Mouse (Mus musculus) MEL (cell line): ENCODE results near the gene BC037034.

ENCODE experiments used
- CTCF ChIP-seq, 3 experiments: IDR thresholded peaks in 2 of 3; conservative IDR thresholded peaks in 1 of 3; 2 replicates each; pipeline ENCODE4 v1.5.1; 2011 to 2012; ENCODE audit warnings: low read length in 3 of 3, low read depth in 2 of 3, mild to moderate bottlenecking in 2 of 3, improper control_type of control experiment in 1 of 3, inconsistent platforms in 1 of 3, mixed read lengths in 1 of 3, moderate library complexity in 1 of 3; ENCODE audit not compliant: control insufficient read depth in 1 of 3, insufficient read depth in 1 of 3, poor library complexity in 1 of 3, severe bottlenecking in 1 of 3
- E2F4 ChIP-seq: IDR thresholded peaks from 2 replicates; pipeline ENCODE4 v1.6.1; 2011; ENCODE audit warnings: low read depth, low read length, improper control_type of control experiment, borderline replicate concordance
- EP300 ChIP-seq, 2 experiments: IDR thresholded peaks; 2 replicates each; pipeline ENCODE4 v1.6.1; 2011; ENCODE audit warnings: improper control_type of control experiment in 2 of 2, low read length in 2 of 2, low read depth in 1 of 2, mild to moderate bottlenecking in 1 of 2
- GATA1 ChIP-seq: IDR thresholded peaks from 2 replicates; pipeline ENCODE4 v1.6.1; 2011; ENCODE audit warnings: low read depth, low read length, improper control_type of control experiment
- HCFC1 ChIP-seq: IDR thresholded peaks from 2 replicates; pipeline ENCODE4 v1.6.1; 2012; ENCODE audit warnings: low read depth, mild to moderate bottlenecking, inconsistent platforms, low read length, improper control_type of control experiment, moderate library complexity
- MAFK ChIP-seq: IDR thresholded peaks from 2 replicates; pipeline ENCODE4 v1.6.1; 2011; ENCODE audit warnings: low read depth, mild to moderate bottlenecking, low read length, improper control_type of control experiment, borderline replicate concordance
- MAX ChIP-seq: IDR thresholded peaks from 2 replicates; pipeline ENCODE4 v1.6.1; 2011; ENCODE audit warnings: low read length, improper control_type of control experiment
- MEF2A ChIP-seq: IDR thresholded peaks from 2 replicates; pipeline ENCODE4 v1.6.1; 2014; ENCODE audit warnings: low read depth, mild to moderate bottlenecking, inconsistent platforms, low read length, improper control_type of control experiment; ENCODE audit not compliant: poor library complexity, insufficient replicate concordance, severe bottlenecking; ENCODE audit errors: extremely low read depth
- POLR2A ChIP-seq, 2 experiments: IDR thresholded peaks; 2 replicates each; pipeline ENCODE4 v1.6.1; 2011 to 2012; ENCODE audit warnings: low read length in 2 of 2, mild to moderate bottlenecking in 2 of 2, control low read depth in 1 of 2, improper control_type of control experiment in 1 of 2, low read depth in 1 of 2, moderate library complexity in 1 of 2; ENCODE audit not compliant: control insufficient read depth in 1 of 2, insufficient read depth in 1 of 2, poor library complexity in 1 of 2
- TBP ChIP-seq: IDR thresholded peaks from 2 replicates; pipeline ENCODE4 v1.8.0; 2011; ENCODE audit warnings: low read depth, low read length, improper control_type of control experiment
- USF2 ChIP-seq, 2 experiments: IDR thresholded peaks; 2 replicates each; pipeline ENCODE4 v1.6.1; 2011 to 2012; ENCODE audit warnings: improper control_type of control experiment in 2 of 2, low read length in 2 of 2, borderline replicate concordance in 1 of 2, inconsistent platforms in 1 of 2, low read depth in 1 of 2, mild to moderate bottlenecking in 1 of 2; ENCODE audit not compliant: insufficient read depth in 1 of 2
- ZC3H11A ChIP-seq: IDR thresholded peaks from 2 replicates; pipeline ENCODE4 v1.6.1; 2012; ENCODE audit warnings: low read depth, mild to moderate bottlenecking, inconsistent platforms, low read length, improper control_type of control experiment
- ZNF384 ChIP-seq: IDR thresholded peaks from 2 replicates; pipeline ENCODE4 v1.6.1; 2012; ENCODE audit warnings: low read depth, mild to moderate bottlenecking, inconsistent platforms, low read length, improper control_type of control experiment

DNA sequence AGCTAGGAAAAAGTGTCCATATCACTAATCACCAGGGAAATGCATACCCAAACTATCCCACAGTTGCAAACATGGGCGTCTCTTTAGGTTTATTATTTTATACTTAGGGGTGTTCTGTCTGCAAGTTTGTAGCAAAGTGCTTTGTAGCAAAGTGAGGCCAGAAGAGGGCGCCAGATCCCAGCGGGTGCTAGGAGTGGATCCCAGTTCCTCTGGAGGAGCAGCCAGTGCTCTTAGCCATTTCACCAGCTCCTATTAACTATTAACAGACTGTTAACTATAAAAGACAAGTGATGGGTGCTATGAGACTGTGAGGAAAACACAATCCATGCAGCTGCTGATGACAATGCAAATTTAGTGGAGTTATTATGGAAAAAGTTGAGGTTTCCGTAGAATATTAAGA, 41.7 kb downstream of the BC037034 start:
- TF ChIP-seq MAFK = no peak
- no peak for TF ChIP-seq E2F4
- TF ChIP-seq CTCF (IDR thresholded peaks at IDR 0.05 in 2 of 3, conservative IDR thresholded peaks at IDR 0.05 in 1 of 3; ENCODE audit: control insufficient read depth in 1 of 3, insufficient read depth in 1 of 3, low read depth in 2 of 3, low read length in 3 of 3, poor library complexity in 1 of 3, severe bottlenecking in 1 of 3) = peak; percentile 96 to 99 (median 97)
- TF ChIP-seq GATA1 = no peak
- TF ChIP-seq MEF2A = no peak
- peak; percentile 96 for TF ChIP-seq ZC3H11A
- peak; percentile 40; the same call in 1 of the 2 replicates for TF ChIP-seq TBP
- no peak for TF ChIP-seq EP300 (IDR thresholded peaks at IDR 0.05; ENCODE audit: low read depth in 1 of 2, low read length in 2 of 2)
- TF ChIP-seq POLR2A (IDR thresholded peaks at IDR 0.05; ENCODE audit: control insufficient read depth in 1 of 2, insufficient read depth in 1 of 2, low read depth in 1 of 2, low read length in 2 of 2, poor library complexity in 1 of 2) = no peak
- TF ChIP-seq MAX = no peak
- no peak for TF ChIP-seq USF2 (IDR thresholded peaks at IDR 0.05; ENCODE audit: borderline replicate concordance in 1 of 2, insufficient read depth in 1 of 2, low read depth in 1 of 2, low read length in 2 of 2)
- 0 out of 2 replicates have a peak, but pooled peaks have one; percentile 26 for TF ChIP-seq HCFC1
- no peak for TF ChIP-seq ZNF384
